Mouse (Mus musculus) gastrocnemius, postnatal 10 days (tissue): ENCODE measurements around the gene Zdhhc3. TPM values are rescaled to one million over a fixed set of nuclear protein-coding genes. Genes with fewer than 3 reads are reported as not detected.

Experiments used
- DNase-seq: peaks from one replicate; pipeline ENCODE4 v3.0.0; 2021; ENCODE audit warnings: mixed read lengths
- total RNA-seq, 2 experiments: library from RNA; stranded (reverse); gene quantifications; 2 replicates each; pipeline ENCODE4 v1.2.3; 2021

Gene Zdhhc3
- total RNA-seq, 2 experiments from 2014 or later = 43.3 to 46.9 TPM

- DNase-seq = no peak
Measured at GRCm38 (mm10) chr9:123115566-123115965, 2.6 kb upstream of the Zdhhc3 start.

GRCm38 (mm10) chr9:123113931-123114330 is 926 bp upstream of the Zdhhc3 start:
- no peak for DNase-seq

DNA sequence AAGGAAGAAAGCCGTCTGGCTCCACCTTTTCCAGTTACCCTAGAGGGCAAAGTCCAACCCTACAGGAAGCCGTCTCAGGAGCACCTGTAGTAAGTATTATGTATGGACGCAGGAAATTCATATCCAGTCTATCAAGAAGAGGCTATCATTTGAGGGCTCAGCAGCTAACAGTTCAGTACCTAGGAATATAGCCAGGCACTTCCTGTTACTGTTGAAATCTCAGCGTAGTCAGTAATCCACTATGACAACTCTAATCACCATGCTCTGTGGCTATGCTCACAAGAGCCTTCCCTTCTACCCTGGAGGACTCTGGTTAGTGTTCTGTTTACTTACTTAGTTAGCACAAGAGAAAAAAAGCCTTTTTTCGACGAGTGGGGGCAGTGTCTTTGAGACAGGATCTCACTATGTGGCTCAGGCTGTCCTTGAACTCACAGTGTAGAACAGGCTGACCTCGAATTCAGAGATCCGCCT is 1.2 kb downstream of the Zdhhc3 start:
- DNase-seq = no peak

DNA sequence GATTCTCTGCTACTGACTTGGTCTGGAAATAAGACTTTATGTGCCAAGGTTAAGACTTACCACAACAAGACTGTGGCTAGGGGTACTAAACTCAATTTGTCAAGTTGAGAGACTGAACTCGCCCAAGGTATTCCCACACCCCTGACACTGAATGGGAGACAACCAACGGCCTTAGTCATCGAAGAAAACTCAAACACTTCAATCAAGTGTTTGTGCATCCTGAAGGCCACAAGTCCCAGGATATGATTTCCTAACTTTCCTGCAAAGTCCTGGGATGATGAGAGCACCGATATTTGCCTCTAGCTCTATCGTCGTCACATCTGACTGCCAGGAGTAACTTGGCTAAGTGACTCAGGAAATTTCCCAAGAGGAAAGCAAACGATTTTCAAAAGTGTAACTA is 3.8 kb downstream of the Zdhhc3 start:
- DNase-seq = no peak

GRCm38 (mm10) chr9:123107186-123107585 is 5.8 kb downstream of the Zdhhc3 start:
- DNase-seq = no peak

DNA sequence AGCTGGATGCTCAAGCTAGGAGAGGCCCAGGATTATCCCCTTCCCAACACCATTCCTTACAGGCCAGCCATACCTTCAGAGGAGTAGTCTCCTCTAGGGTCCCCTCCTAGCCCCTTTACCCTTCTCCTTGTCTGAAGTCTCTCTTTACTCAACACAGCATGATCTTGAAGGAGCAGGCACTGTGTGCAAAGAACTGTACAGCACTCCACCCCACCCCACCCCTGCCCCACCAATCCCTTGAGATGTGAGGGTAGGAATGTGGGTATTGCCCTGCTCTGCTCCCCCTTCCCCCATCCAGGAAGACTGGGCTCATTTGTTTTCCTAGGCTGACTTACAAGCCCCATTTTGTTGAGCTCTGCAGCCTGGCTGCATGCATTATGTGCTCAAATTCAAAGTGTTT is 8.6 kb downstream of the Zdhhc3 start:
- DNase-seq = no peak

DNA sequence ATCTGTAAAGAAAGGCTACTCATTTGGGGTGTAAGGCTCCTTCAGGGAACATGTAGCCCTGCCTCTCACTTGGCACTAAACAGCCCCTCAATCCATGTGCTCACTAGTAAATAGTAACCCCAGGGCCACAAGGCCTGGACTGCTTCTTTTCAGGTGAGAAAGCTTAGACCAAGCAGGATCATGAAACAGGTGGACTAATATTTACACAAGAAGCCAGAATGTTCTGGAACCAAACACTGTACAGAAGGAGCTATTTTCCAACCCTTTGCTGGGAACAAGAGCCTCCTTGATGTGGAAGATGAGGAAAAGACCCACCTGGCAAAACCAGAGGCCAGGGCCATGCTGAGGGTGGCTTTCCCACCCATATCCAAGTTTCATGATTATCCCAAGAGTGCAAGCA is 9.6 kb downstream of the Zdhhc3 start:
- DNase-seq = no peak

- no peak for DNase-seq
Measured at GRCm38 (mm10) chr9:123099631-123100455, 13.2 kb downstream of the Zdhhc3 start.

GRCm38 (mm10) chr9:123090844-123091243 is 22.2 kb downstream of the Zdhhc3 start:
- DNase-seq = no peak

GRCm38 (mm10) chr9:123087558-123087957 is 25.4 kb downstream of the Zdhhc3 start:
- DNase-seq = no peak

DNA sequence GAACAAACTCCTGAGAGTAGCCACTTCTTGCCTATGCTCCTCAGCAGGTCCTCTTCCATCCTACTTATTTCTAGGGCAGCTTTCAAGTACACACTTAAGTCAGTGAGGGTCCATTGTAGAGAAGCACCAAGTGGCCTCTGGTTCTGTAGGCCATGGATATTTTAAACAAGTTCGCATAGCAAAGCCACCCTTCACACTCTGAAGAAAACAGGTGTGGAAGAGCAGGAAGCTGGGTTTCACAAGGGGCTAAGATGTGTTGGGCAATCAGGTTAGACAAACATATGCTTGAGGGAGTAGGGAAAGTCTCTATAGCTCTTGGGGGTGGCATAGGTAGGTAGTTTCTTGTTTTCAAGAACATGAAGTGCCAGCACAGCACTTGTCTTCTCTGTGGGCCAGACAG is 27.6 kb downstream of the Zdhhc3 start:
- no peak for DNase-seq

GRCm38 (mm10) chr9:123080796-123081195 is 32.2 kb downstream of the Zdhhc3 start:
- no peak for DNase-seq

GRCm38 (mm10) chr9:123080355-123080754 is 32.6 kb downstream of the Zdhhc3 start:
- no peak for DNase-seq

- DNase-seq = no peak
Measured at GRCm38 (mm10) chr9:123079149-123079548, 33.9 kb downstream of the Zdhhc3 start.

- no peak for DNase-seq
Measured at GRCm38 (mm10) chr9:123060172-123060571, 52.8 kb downstream of the Zdhhc3 start.

DNA sequence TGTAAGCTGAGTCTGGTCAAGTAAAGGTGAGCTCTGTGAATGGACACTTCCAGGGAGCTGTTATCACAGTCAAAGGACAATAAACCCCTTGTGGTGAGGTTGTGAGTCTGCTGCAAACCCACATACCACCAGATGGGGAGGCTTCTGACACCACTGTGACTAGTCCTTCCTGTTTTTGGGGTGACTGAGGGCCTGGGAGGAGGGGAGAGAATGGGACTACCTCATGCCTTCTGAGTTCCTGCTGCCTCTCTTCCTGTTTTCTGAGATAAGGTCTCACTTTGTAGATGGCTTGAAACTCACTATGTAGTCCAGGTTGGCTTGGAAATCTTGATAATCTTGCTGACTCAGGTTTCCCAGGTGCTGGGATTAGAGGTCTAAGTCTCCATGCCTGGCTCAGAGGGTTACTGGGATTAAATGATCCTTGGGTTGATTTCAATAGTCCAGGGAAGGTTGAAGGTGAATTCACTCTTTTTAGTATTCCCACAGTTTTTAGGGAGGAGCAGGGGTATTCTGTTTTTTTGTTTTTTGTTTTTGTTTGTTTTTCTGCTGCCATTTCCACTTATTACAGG is 54.2 kb downstream of the Zdhhc3 start:
- no peak for DNase-seq

DNA sequence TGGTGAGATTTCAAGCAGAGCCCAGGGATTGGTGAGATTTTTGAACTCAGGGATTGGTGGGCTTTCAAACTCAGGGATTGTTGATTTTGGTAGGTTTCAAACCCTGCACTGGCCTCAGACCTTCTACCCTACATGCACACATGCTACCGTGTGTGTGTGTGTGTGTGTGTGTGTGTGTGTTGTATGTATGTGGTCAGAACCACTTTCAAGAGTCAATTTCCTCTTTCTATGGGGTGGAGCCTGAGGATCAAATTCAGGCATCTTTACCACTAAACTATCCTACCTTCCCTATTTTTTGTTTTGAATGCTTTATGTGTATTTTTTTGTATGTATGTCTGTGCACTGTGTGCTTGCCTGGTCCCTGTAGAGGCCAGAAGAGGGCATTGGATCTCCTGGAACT is 65.3 kb downstream of the Zdhhc3 start:
- no peak for DNase-seq

DNA sequence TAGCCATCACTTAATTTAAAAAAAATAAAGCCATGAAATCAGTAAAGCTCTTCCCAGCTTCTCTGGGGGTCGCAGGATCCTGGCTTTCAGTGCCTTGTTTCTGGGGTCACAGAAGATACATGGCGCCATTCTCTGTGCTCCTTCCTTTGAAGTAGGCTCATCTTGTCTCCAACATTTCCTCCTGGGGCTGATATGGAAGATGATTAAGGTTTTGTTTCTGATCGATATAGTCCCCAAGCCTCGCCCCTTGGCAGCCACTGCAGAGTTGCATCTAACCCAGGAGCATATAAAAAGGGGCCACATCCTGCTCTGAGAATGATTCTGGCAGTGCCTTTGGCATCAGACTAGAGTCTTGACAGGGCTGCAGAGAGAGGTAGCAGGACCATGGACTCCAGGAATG is 78.6 kb downstream of the Zdhhc3 start, which contains the start of gene Tgm4:
Gene Tgm4, plus strand, starts transcription at position 301 of the 400 bp plus-strand sequence.
- no peak for DNase-seq

GRCm38 (mm10) chr9:123031496-123032246 is 81.3 kb downstream of the Zdhhc3 start:
- DNase-seq = no peak

DNA sequence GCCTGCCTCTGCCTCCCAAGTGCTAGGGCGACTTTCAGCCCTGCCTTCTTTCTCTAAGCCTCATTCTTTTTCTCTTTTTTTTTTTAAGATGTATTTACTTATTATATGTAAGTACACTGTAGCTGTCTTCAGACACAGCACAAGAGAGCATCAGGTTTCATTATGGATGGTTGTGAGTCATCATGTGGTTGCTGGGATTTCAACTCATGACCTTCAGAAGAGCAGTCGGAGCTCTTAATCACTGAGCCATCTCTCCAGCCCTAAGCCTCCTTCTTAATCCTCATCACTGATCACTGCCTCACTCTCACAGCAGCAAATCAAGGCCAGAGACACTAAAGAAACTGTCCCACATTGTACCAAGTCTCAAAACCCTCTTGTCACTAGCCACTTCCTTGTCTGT is 88.8 kb downstream of the Zdhhc3 start:
- DNase-seq = no peak

GRCm38 (mm10) chr9:123021636-123022379 is 91.2 kb downstream of the Zdhhc3 start:
- no peak for DNase-seq

- peak; percentile 81 for DNase-seq
Measured at GRCm38 (mm10) chr9:123020995-123021631, 91.9 kb downstream of the Zdhhc3 start, which contains the start of gene Tmem42. Gene Tmem42, plus strand, starts transcription at chr9:123021326.
